Mouse (Mus musculus) liver, embryonic 11.5 days (tissue): ENCODE measurements around the gene Fam114a1. TPM values are rescaled to one million over a fixed set of nuclear protein-coding genes. Genes with fewer than 3 reads are reported as not detected.

Source experiments
- ATAC-seq: fragments of 200-750 bp; cut with Nextera tagmentation; replicated peaks from 2 replicates; pipeline ENCODE4 v1.8.0; 2017; ENCODE audit warnings: moderate number of reproducible peaks, mild to moderate bottlenecking, moderate TSS enrichment, moderate library complexity; ENCODE audit not compliant: low FRiP score
- DNase-seq: peaks from one replicate; pipeline ENCODE4 v3.0.0-alpha.2; 2017; ENCODE audit warnings: low spot score
- H3K27ac ChIP-seq: fragments of 300-500 bp; sonication (generic); 2 replicates; pipeline ENCODE4 v1.5.1; 2014; ENCODE audit warnings: mild to moderate bottlenecking, low read depth, low read length, control low read depth
- H3K27me3 ChIP-seq: fragments of 300-500 bp; sonication (generic); replicated peaks from 2 replicates; pipeline ENCODE4 v1.6.1; 2014; ENCODE audit warnings: low read length, mixed read lengths; ENCODE audit not compliant: control insufficient read depth, insufficient read depth
- H3K36me3 ChIP-seq: fragments of 300-500 bp; sonication (generic); 2 replicates; pipeline ENCODE4 v1.6.1; 2014; ENCODE audit warnings: mild to moderate bottlenecking, low read length, moderate library complexity, mixed read lengths; ENCODE audit not compliant: control insufficient read depth, insufficient read depth
- H3K4me1 ChIP-seq: fragments of 300-500 bp; sonication (generic); replicated peaks from 2 replicates; pipeline ENCODE4 v1.6.1; 2014; ENCODE audit warnings: low read length, mixed read lengths; ENCODE audit not compliant: control insufficient read depth, insufficient read depth
- H3K4me2 ChIP-seq: fragments of 300-500 bp; sonication (generic); 2 replicates; pipeline ENCODE4 v1.6.1; 2014; ENCODE audit warnings: mild to moderate bottlenecking, control low read depth, moderate library complexity
- H3K4me3 ChIP-seq: fragments of 300-500 bp; sonication (generic); 2 replicates; pipeline ENCODE4 v1.5.1; 2014; ENCODE audit warnings: low read depth, low read length, control low read depth
- H3K9ac ChIP-seq: fragments of 300-500 bp; sonication (generic); 2 replicates; pipeline ENCODE4 v1.6.1; 2014; ENCODE audit warnings: low read depth, low read length, control low read depth
- H3K9me3 ChIP-seq: fragments of 300-500 bp; sonication (generic); 2 replicates; pipeline ENCODE4 v1.6.1; 2016; ENCODE audit warnings: low read length, inconsistent platforms, mixed read lengths; ENCODE audit not compliant: control insufficient read depth
- WGBS: fragments of 180-500 bp; shearing (Covaris S2); extraction: QIAGEN DNeasy Blood & Tissue Kit; methylation state at CpG from one replicate; pipeline ENCODE4 v1.1.7; 2014; 5-methylcytosine and 5-hydroxymethylcytosine counted together
- polyA plus RNA-seq: library from polyadenylated mRNA; unstranded; fragments of >200 nt; fragmentation: Nextera tagmentation; extraction: Ambion mirVana; gene quantifications from 2 replicates; pipeline ENCODE4 v1.2.1, GENCODE M21; 2014

Gene Fam114a1
- polyA plus RNA-seq, 1 experiment from 2014 or later, result 21.1 TPM

DNA sequence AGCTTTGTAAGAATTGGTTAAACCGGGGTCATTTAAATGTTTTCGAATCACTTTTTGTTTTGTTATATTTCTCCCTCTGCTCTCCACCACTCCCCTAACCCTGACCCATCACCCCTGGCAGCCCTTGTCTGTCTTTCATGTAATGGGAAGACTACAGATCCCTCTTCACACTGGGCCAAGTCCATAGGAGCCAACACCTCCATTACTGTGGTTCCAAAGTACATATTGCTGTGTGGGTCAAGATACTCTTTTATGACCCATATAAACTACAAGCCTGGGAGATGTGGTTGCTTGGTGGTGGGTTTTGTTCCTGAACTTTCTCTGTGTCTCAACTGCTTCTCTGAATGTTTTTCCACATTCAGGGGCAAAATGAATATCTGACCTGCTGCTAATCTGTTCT lies 25.5 kb downstream of the Fam114a1 start:
- no peaks in the 10 kb centered on the region for H3K4me1 ChIP-seq

DNA sequence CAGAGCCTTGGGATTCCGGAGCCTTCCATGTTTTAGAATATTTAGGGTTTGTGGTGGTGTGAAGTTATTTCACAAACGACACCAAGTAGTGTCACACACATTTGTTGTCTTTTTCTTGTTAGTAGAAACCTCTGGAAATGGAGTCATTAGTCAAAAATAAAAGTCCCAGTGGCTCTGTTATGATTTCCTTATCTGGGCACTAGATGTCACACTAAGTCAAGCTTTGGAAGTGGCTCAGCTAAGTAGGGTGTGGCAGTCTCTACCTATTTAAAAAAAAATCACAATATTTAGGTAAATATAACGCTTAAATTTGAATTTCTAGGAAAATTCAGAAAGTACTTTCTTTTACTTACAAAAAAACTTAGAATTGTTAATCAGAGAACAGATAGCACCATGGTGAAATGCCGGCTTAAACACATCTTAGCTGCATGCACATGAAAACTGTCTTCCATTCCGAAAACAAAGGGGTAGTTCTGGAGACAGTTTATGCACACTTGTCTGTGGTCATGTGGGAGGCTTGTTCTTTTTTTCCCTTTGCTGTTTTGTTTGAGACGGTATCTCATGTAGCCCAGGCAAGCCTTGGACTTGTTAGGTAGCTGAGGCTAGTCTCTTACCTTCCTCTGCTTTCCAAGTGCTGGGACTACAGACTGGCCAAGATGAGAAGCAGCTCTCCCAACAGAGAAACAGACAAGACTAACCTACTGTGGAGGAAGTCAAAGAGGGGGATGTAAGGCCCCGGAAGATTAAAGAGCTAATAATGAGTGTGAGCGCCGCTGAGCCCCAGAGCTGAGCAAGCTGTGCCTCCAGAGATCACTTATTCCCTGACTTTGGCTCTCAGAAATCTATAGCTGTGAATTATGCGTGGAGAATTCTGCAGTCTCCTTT lies 33.3 kb downstream of the Fam114a1 start:
- 60% methylated on average over 10 of the region's 10 CpGs for WGBS
- no peak overlapping the region for H3K27ac ChIP-seq
- no peak for DNase-seq

More for the DNA sequence above, 25.5 kb downstream of the Fam114a1 start:
- DNase-seq (no peak), ATAC-seq (no peak)
- WGBS, result 92% methylated on average over 2 of the region's 2 CpGs
- no peaks in the 10 kb centered on the region for H3K27me3 ChIP-seq
- H3K36me3 ChIP-seq, result peaks cover 3% of the 10 kb centered on the region; the same call in 1 of the 2 replicates
- H3K4me3 ChIP-seq, result no peak overlapping the region
- no peak overlapping the region for H3K27ac ChIP-seq
- no peak overlapping the region for H3K9ac ChIP-seq
- no peaks in the 10 kb centered on the region for H3K9me3 ChIP-seq
- H3K4me2 ChIP-seq, result no peak overlapping the region

DNA sequence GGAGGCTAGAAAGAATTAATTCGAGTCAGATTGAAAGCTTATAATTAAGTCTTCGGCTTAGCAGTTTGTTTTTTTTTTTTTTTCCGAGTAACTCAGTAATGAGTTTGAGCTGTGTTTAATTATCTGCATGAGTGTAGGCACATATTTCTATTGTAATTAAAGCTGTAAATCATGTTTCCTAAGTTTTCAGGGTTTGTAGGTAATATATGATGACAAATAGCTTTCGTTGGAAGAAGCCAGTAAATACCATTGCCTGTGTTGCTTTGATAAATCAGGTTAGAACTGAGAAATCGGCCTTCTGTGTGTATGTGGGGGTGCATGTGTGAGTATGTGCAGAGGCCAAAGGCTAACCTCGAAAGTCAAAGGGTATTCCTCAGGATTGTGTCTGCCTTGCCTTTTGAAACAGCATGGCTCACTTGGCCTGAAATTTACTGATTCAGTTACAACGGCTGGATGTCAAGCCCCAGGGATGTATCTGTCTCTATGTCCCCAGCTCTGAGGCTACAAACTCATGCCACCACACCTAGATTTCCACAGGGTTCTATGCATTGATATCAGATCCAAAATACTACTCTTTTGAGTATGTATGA lies 34.2 kb downstream of the Fam114a1 start:
- Histone ChIP-seq H3K27ac (no peak overlapping the region), H3K27me3 (no peaks in the 10 kb centered on the region), H3K4me2 (no peak overlapping the region), H3K36me3 (no peaks in the 10 kb centered on the region), H3K4me3 (no peak overlapping the region), H3K4me1 (no peaks in the 10 kb centered on the region), H3K9me3 (no peaks in the 10 kb centered on the region), H3K9ac (no peak overlapping the region)
- DNase-seq (no peak), ATAC-seq (no peak)
- 70% methylated on average over 7 of the region's 7 CpGs for WGBS

More for the DNA sequence above, 33.3 kb downstream of the Fam114a1 start:
- Histone ChIP-seq H3K4me3 (no peak overlapping the region), H3K9ac (no peak overlapping the region), H3K4me1 (no peaks in the 10 kb centered on the region), H3K4me2 (no peak overlapping the region), H3K27me3 (no peaks in the 10 kb centered on the region), H3K36me3 (no peaks in the 10 kb centered on the region), H3K9me3 (no peaks in the 10 kb centered on the region)
- ATAC-seq, result no peak

DNA sequence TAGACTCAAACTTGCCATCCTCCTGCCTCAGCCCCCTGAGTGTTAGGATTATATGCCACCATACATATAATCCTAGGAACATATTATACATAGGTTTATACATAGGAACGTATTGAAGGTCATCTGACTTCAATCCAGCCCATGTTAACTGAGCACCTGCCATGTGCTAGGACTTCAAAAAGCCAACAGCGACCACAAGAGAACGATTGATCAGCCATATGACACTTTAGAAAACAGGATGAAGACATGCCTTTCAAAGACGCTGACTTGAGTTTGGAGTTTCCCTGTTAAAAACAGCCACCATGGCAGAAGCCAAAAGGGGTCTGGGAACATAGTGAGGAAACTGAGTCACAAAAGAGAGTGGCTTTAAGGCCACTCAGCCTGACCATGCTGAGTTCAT lies 35.4 kb downstream of the Fam114a1 start:
- Histone ChIP-seq H3K4me3 (no peak overlapping the region), H3K4me1 (no peaks in the 10 kb centered on the region), H3K27ac (no peak overlapping the region), H3K27me3 (no peaks in the 10 kb centered on the region), H3K9me3 (peaks cover 2% of the 10 kb centered on the region; the same call in 1 of the 2 replicates), H3K36me3 (peaks cover 9% of the 10 kb centered on the region), H3K9ac (no peak overlapping the region), H3K4me2 (no peak overlapping the region)
- no peak for ATAC-seq
- no peak for DNase-seq
- WGBS, result 88% methylated on average over 4 of the region's 4 CpGs

DNA sequence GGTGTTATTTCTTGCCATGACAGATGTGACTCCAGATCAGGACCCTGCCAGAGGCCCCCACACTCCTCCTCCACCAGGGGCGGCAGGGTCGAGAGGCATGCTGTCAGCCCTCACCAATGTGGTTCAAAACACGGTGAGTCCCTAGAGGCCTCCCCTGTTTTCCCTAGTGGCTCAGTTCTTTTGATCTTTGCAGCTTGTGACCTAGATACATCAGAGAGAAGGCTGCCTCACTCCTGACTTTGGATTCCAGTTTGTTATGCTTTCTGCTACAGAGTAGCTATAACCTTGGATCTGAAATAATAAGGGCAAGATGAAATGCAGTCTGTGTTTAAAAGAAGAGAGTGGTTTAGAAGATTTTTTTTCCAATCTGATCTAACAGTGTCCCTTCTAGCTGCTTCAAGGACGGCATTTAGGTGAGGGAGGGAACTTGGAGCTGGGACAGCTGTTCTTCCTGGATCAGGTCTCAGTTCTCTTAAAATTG lies 36.2 kb downstream of the Fam114a1 start:
- H3K27ac ChIP-seq, result no peak overlapping the region
- H3K4me3 ChIP-seq, result no peak overlapping the region
- DNase-seq (no peak), ATAC-seq (no peak)
- H3K27me3 ChIP-seq, result no peaks in the 10 kb centered on the region
- no peaks in the 10 kb centered on the region for H3K4me1 ChIP-seq
- H3K4me2 ChIP-seq, result no peak overlapping the region
- peaks cover 12% of the 10 kb centered on the region for H3K36me3 ChIP-seq
- H3K9ac ChIP-seq, result no peak overlapping the region
- WGBS, result 42% methylated on average over 4 of the region's 4 CpGs
- H3K9me3 ChIP-seq, result peaks cover 5% of the 10 kb centered on the region; the same call in 1 of the 2 replicates

GRCm38 (mm10) chr5:65011901-65012573 lies 42.2 kb downstream of the Fam114a1 start:
- Histone ChIP-seq H3K36me3 (peaks cover 12% of the 10 kb centered on the region), H3K4me3 (no peak overlapping the region), H3K4me1 (no peaks in the 10 kb centered on the region), H3K9me3 (peaks cover 5% of the 10 kb centered on the region; the same call in 1 of the 2 replicates), H3K27me3 (no peaks in the 10 kb centered on the region), H3K27ac (no peak overlapping the region), H3K9ac (no peak overlapping the region), H3K4me2 (no peak overlapping the region)
- DNase-seq (no peak), ATAC-seq (no peak)
- 72% methylated on average over 7 of the region's 7 CpGs for WGBS

DNA sequence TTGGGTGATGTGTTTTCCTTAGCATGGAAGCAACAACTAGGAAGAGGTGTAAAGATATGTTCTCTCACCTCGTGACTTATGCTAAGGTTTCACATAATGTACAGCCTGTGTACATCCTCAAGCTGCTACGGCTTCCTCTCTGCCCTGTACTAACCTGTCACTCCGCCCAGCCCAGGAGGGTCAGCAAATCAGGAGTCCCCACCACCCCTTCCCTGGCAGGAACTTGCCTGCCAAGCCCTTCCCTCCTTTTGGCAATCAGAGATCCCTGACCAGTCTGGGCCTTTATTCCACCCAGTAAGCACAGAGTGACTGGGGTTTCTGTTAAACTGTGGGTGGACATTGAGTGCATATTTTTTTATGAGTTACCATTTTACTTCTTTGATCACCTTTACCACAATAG lies 45.6 kb downstream of the Fam114a1 start:
- WGBS, result 82% methylated on average over 3 of the region's 3 CpGs
- peaks cover under 1% of the 10 kb centered on the region; the same call in 1 of the 2 replicates for H3K9me3 ChIP-seq
- peaks cover 3% of the 10 kb centered on the region for H3K36me3 ChIP-seq
- no peak overlapping the region for H3K9ac ChIP-seq
- DNase-seq (no peak), ATAC-seq (no peak)
- no peaks in the 10 kb centered on the region for H3K4me1 ChIP-seq
- H3K27me3 ChIP-seq, result no peaks in the 10 kb centered on the region
- no peak overlapping the region for H3K27ac ChIP-seq
- H3K4me3 ChIP-seq, result no peak overlapping the region
- H3K4me2 ChIP-seq, result no peak overlapping the region

DNA sequence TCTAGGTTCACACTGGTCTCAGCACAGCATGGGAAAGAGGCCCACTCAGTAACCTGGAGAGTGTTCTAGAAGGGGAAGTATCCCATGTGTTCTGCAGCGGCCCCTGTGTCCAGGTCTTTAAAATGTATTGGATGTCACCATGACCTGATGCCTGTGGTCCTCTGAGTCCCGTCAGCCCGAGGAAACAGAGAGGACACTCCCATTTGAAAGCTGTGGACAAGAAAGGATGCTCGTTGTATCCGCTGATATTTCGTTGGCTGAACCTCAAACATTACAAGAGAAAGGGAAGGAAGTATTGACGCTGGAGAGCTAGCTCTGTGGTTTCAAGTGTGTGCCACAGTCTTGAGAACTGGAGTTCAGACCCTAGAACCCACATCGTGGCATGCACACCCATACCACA lies 49.2 kb downstream of the Fam114a1 start:
- ATAC-seq (no peak), DNase-seq (no peak)
- no peak overlapping the region for H3K4me2 ChIP-seq
- WGBS, result 48% methylated on average over 8 of the region's 8 CpGs
- no peaks in the 10 kb centered on the region for H3K4me1 ChIP-seq
- H3K27me3 ChIP-seq, result no peaks in the 10 kb centered on the region
- no peak overlapping the region for H3K4me3 ChIP-seq
- peaks cover 8% of the 10 kb centered on the region; the same call in 1 of the 2 replicates for H3K36me3 ChIP-seq
- H3K9ac ChIP-seq, result no peak overlapping the region
- no peaks in the 10 kb centered on the region for H3K9me3 ChIP-seq
- no peak overlapping the region for H3K27ac ChIP-seq
